Mouse (Mus musculus): ENCODE measurements around the gene Slc45a1.
"Not testable (repeated sequence)": the region's sequence is repeated elsewhere in the genome, so short reads cannot be mapped to it uniquely, and the experiment has no call there.

Slc45a1 gene

GRCm38 (mm10) chr4:150605804-150606203 lies 46.2 kb downstream of the Slc45a1 start:
- no peak for DNase-seq (ENCODE audit: low read depth, low spot score)

- DNase-seq (ENCODE audit: low read depth, low spot score) = no peak
Observed at GRCm38 (mm10) chr4:150603366-150604061, 48.5 kb downstream of the Slc45a1 start.

- no peak for DNase-seq (ENCODE audit: low read depth, low spot score)
Observed at GRCm38 (mm10) chr4:150601489-150601888, 50.5 kb downstream of the Slc45a1 start.

GRCm38 (mm10) chr4:150600503-150600902 lies 51.5 kb downstream of the Slc45a1 start:
- DNase-seq (ENCODE audit: low read depth, low spot score) = not testable (repeated sequence)

- DNase-seq (ENCODE audit: low read depth, low spot score) = no peak
Observed at GRCm38 (mm10) chr4:150599119-150599992, 52.6 kb downstream of the Slc45a1 start.

GRCm38 (mm10) chr4:150598686-150599085 lies 53.3 kb downstream of the Slc45a1 start:
- DNase-seq (ENCODE audit: low read depth, low spot score) = no peak

GRCm38 (mm10) chr4:150595991-150596390 lies 56.0 kb downstream of the Slc45a1 start:
- no peak for DNase-seq (ENCODE audit: low read depth, low spot score)

GRCm38 (mm10) chr4:150595071-150595470 lies 56.9 kb downstream of the Slc45a1 start:
- no peak for DNase-seq (ENCODE audit: low read depth, low spot score)

- no peak for DNase-seq (ENCODE audit: low read depth, low spot score)
Observed at GRCm38 (mm10) chr4:150594298-150594829, 57.6 kb downstream of the Slc45a1 start.

- no peak for DNase-seq (ENCODE audit: low read depth, low spot score)
Observed at GRCm38 (mm10) chr4:150593473-150594217, 58.3 kb downstream of the Slc45a1 start.

GRCm38 (mm10) chr4:150592087-150592486 lies 59.9 kb downstream of the Slc45a1 start:
- DNase-seq (ENCODE audit: low read depth, low spot score) = no peak

GRCm38 (mm10) chr4:150591602-150592001 lies 60.4 kb downstream of the Slc45a1 start:
- no peak for DNase-seq (ENCODE audit: low read depth, low spot score)

GRCm38 (mm10) chr4:150590621-150591282 lies 61.2 kb downstream of the Slc45a1 start:
- DNase-seq (ENCODE audit: low read depth, low spot score) = no peak

GRCm38 (mm10) chr4:150588300-150588621 lies 63.7 kb downstream of the Slc45a1 start:
- no peak for DNase-seq (ENCODE audit: low read depth, low spot score)

- no peak for DNase-seq (ENCODE audit: low read depth, low spot score)
Observed at GRCm38 (mm10) chr4:150587597-150588299, 64.2 kb downstream of the Slc45a1 start.

- no peak for DNase-seq (ENCODE audit: low read depth, low spot score)
Observed at GRCm38 (mm10) chr4:150586275-150586674, 65.7 kb downstream of the Slc45a1 start.

- no peak for DNase-seq (ENCODE audit: low read depth, low spot score)
Observed at GRCm38 (mm10) chr4:150585800-150586199, 66.2 kb downstream of the Slc45a1 start.

GRCm38 (mm10) chr4:150583777-150584135 lies 68.2 kb downstream of the Slc45a1 start:
- DNase-seq (ENCODE audit: low read depth, low spot score) = no peak

- peak; percentile 83 for DNase-seq (ENCODE audit: low read depth, low spot score)
Observed at GRCm38 (mm10) chr4:150582966-150583776, 68.8 kb downstream of the Slc45a1 start.
